Mouse (Mus musculus) intestine, embryonic 14.5 days (tissue): Measurements from ENCODE around the gene Abcc3. TPM values are rescaled to one million over a fixed set of nuclear protein-coding genes. Genes with fewer than 3 reads are reported as not detected.
"Not testable (repeated sequence)": the region's sequence is repeated elsewhere in the genome, so short reads cannot be mapped to it uniquely, and the experiment has no call there.

Source experiments
- ATAC-seq: fragments of 200-750 bp; cut with Nextera tagmentation; replicated peaks from 2 replicates; pipeline ENCODE4 v1.8.0; 2017; ENCODE audit warnings: low read depth, moderate number of reproducible peaks, moderate TSS enrichment, moderate library complexity; ENCODE audit not compliant: low FRiP score, low TSS enrichment
- DNase-seq: peaks from one replicate; pipeline ENCODE4 v3.0.0-alpha.2; 2018; ENCODE audit warnings: low spot score
- H3K27ac ChIP-seq: fragments of 300-500 bp; sonication (generic); 2 replicates; pipeline ENCODE4 v1.5.1; 2014; ENCODE audit warnings: low read depth, mild to moderate bottlenecking, control low read depth
- H3K27me3 ChIP-seq: fragments of 300-500 bp; sonication (generic); replicated peaks from 2 replicates; pipeline ENCODE4 v1.6.1; 2014; ENCODE audit warnings: low read length, control low read depth; ENCODE audit not compliant: control insufficient read depth, insufficient read depth
- H3K36me3 ChIP-seq: fragments of 300-500 bp; sonication (generic); 2 replicates; pipeline ENCODE4 v1.6.1; 2014; ENCODE audit warnings: low read length, control low read depth; ENCODE audit not compliant: control insufficient read depth, insufficient read depth
- H3K4me1 ChIP-seq: fragments of 300-500 bp; sonication (generic); replicated peaks from 2 replicates; pipeline ENCODE4 v1.6.1; 2014; ENCODE audit warnings: low read length, control low read depth, mixed read lengths; ENCODE audit not compliant: control insufficient read depth, insufficient read depth
- H3K4me2 ChIP-seq: fragments of 300-500 bp; sonication (generic); 2 replicates; pipeline ENCODE4 v1.6.1; 2014; ENCODE audit warnings: low read length
- H3K4me3 ChIP-seq: fragments of 300-500 bp; sonication (generic); 2 replicates; pipeline ENCODE4 v1.5.1; 2014; ENCODE audit warnings: low read depth, low read length, control low read depth, mixed read lengths
- H3K9ac ChIP-seq: fragments of 300-500 bp; sonication (generic); 2 replicates; pipeline ENCODE4 v1.6.1; 2014; ENCODE audit warnings: mild to moderate bottlenecking, low read length
- H3K9me3 ChIP-seq: fragments of 300-500 bp; sonication (generic); 2 replicates; pipeline ENCODE4 v1.6.1; 2016; ENCODE audit warnings: low read length, control low read depth; ENCODE audit not compliant: control insufficient read depth
- WGBS: fragments of 180-500 bp; shearing (Covaris S2); extraction: QIAGEN DNeasy Blood & Tissue Kit; methylation state at CpG from one replicate; pipeline ENCODE4 v1.1.7; 2014; 5-methylcytosine and 5-hydroxymethylcytosine counted together
- polyA plus RNA-seq: library from polyadenylated mRNA; unstranded; fragments of >200 nt; fragmentation: Nextera tagmentation; extraction: Ambion mirVana; gene quantifications from 2 replicates; pipeline ENCODE4 v1.2.1, GENCODE M21; 2014

Gene Abcc3
- polyA plus RNA-seq, 1 experiment from 2014 or later: 2.1 TPM

DNA sequence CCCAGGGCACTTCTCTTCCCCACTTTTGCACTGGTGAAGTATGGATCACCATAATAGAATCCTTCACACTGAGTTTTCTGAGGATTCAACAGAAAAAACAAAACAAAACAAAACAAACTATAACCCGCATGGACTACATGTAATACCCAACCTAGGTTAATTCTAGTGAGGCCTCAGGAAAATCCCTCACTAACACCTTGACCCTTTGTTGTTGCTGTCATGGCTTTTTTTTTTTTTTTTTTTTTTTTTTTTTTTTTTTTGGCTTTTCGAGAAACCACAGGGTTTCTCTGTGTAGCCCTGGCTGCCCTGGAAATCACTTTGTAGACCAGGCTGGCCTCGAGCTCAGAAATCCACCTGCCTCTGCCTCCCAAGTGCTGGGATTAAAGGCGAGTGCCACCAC lies 693 bp upstream of the Abcc3 start:
- not testable (repeated sequence) for ATAC-seq, DNase-seq, H3K4me1 ChIP-seq, H3K9me3 ChIP-seq, H3K36me3 ChIP-seq, H3K27me3 ChIP-seq, H3K4me2 ChIP-seq, H3K4me3 ChIP-seq, H3K27ac ChIP-seq, H3K9ac ChIP-seq
- WGBS: 89% methylated on average over 4 of the region's 4 CpGs

DNA sequence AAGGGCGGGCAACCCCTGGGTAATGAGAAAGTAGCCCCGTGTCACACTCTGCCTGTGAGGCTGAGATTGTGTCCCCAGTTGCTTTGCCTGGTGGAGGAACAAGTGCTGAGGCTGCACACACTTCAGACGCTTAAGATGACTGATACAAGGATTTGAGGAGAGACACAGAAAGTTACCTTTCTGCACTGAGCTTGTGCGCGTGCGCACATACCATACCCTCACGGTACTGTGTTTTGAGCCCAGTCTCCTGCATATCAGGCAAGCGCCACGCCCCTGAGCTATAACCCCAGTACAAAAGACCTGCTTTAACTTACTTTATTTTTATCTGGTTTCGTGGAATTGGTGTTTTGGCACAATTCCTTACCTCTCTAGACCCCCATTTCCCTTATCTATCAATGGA lies 1.1 kb downstream of the Abcc3 start:
- WGBS: 80% methylated on average over 10 of the region's 10 CpGs
- no peak for ATAC-seq

DNA sequence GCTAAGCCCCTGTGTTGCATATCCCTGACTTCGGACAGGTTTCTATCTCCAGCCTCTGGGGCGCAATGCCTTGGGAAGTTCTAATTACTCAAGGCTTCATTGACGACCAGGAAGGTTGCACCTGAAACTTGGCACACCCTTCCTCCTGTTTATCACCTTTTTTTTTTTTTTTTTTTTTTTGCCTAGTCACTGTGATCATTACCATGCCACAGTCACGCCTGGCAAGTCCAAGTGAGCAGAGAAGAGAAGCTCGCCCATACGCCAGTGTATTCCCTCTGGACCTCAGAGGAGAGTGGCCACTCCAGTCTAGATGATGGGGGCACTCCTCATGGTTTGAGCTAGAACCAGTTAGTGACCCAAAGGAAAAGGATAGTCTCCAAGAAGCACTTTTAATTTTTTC lies 2.0 kb downstream of the Abcc3 start:
- Histone ChIP-seq H3K27ac (no peak overlapping the region), H3K9me3 (no peaks in the 10 kb centered on the region), H3K27me3 (no peaks in the 10 kb centered on the region), H3K9ac (no peak overlapping the region), H3K4me2 (no peak overlapping the region), H3K4me3 (no peak overlapping the region), H3K4me1 (peaks cover 13% of the 10 kb centered on the region), H3K36me3 (no peaks in the 10 kb centered on the region)
- DNase-seq: no peak
- 93% methylated on average over 6 of the region's 6 CpGs for whole genome bisulfite sequencing
- no peak for ATAC-seq

More for the DNA sequence above, 1.1 kb downstream of the Abcc3 start:
- peaks cover 6% of the 10 kb centered on the region for H3K4me1 ChIP-seq
- no peak for DNase-seq
- no peak overlapping the region for H3K4me3 ChIP-seq
- no peak overlapping the region for H3K27ac ChIP-seq
- H3K9ac ChIP-seq: no peak overlapping the region
- H3K4me2 ChIP-seq: no peak overlapping the region
- no peaks in the 10 kb centered on the region for H3K36me3 ChIP-seq
- H3K9me3 ChIP-seq: no peaks in the 10 kb centered on the region
- no peaks in the 10 kb centered on the region for H3K27me3 ChIP-seq

DNA sequence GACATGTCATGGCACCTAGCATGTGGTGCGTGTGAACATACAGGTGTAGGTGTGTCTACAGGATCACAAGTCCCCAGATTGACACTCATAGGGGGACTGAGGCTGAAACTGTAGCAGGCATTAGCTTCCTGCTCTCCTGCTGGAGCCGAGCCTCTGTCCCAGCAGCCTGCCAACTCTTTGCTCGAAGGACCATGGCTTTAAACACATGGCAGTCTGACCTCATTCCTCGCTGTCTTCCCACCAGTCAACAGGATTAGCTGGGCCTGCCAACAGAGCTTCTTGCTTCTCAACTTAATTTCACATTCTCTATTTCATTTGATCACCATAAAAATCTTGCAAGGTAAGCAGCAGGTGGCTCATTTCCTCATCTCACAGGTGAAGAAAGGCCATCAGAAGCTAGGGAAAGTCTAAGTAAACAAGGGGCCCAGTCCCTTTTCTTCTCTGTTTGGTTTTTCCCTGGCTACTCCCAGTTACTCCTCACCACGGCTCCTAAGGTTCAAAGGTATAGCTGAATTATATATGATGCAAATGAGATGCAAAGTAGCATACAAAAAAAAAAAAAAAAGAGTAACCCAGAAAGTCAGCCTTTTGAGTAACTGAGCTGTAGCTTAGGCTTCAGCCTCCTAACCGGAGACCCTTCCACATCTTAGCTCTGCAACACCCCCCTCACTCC lies 2.9 kb downstream of the Abcc3 start:
- Histone ChIP-seq H3K36me3 (no peaks in the 10 kb centered on the region), H3K4me2 (no peak overlapping the region), H3K4me3 (no peak overlapping the region), H3K9ac (no peak overlapping the region), H3K9me3 (no peaks in the 10 kb centered on the region), H3K27ac (no peak overlapping the region), H3K27me3 (no peaks in the 10 kb centered on the region), H3K4me1 (peaks cover 23% of the 10 kb centered on the region)
- ATAC-seq (no peak), DNase-seq (no peak)
- 51% methylated on average over 6 of the region's 6 CpGs for WGBS

DNA sequence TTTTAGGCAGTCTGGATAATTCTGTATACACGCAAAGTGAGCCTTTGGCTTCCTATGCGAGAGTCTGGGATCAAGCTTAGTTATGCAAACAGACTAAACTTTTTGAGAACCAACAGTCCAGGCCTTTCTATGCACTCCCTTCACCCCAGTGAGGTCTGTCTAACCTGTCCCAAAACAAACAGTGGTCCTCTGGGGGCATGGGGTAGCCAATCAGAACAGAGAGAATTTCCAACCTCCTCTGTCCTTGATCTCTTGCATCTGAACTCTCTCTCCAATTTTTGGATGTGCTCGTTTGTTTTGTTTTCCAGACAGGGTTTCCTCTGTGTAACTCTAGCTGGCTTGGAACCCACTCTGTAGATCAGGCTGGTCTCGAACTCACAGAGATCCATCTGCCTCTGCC lies 3.8 kb downstream of the Abcc3 start:
- ATAC-seq: no peak
- H3K4me3 ChIP-seq: no peak overlapping the region
- H3K27ac ChIP-seq: no peak overlapping the region
- no peaks in the 10 kb centered on the region for H3K9me3 ChIP-seq
- WGBS: 76% methylated on average over 4 of the region's 4 CpGs
- H3K27me3 ChIP-seq: no peaks in the 10 kb centered on the region
- no peak overlapping the region for H3K9ac ChIP-seq
- no peak overlapping the region for H3K4me2 ChIP-seq
- no peak for DNase-seq
- H3K36me3 ChIP-seq: no peaks in the 10 kb centered on the region
- peaks cover 26% of the 10 kb centered on the region for H3K4me1 ChIP-seq

DNA sequence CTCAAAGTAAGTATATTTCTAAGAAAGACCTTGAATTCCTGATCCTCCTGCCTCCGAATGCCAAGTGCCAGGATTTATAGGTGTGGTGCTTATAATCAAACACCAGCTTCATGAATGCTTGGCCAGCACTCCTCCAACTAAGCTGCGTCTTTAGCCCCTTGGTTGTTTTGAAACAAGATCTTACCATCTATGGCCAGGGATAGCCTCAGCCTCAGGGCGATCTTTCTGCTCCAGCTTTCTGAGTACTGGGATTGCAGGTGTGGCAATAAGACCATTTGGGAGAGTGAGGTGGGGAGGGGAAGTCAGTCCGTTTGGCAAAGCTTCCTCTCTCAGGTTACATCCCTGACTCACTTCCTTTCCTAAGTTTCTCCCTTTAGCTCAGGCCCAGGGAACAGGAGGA lies 5.0 kb downstream of the Abcc3 start:
- Histone ChIP-seq H3K4me3 (no peak overlapping the region), H3K4me1 (peaks cover 26% of the 10 kb centered on the region), H3K9me3 (no peaks in the 10 kb centered on the region), H3K4me2 (no peak overlapping the region), H3K27ac (no peak overlapping the region), H3K36me3 (no peaks in the 10 kb centered on the region), H3K9ac (no peak overlapping the region), H3K27me3 (no peaks in the 10 kb centered on the region)
- ATAC-seq: no peak
- WGBS: 59% methylated on average over 4 of the region's 4 CpGs
- DNase-seq: no peak

DNA sequence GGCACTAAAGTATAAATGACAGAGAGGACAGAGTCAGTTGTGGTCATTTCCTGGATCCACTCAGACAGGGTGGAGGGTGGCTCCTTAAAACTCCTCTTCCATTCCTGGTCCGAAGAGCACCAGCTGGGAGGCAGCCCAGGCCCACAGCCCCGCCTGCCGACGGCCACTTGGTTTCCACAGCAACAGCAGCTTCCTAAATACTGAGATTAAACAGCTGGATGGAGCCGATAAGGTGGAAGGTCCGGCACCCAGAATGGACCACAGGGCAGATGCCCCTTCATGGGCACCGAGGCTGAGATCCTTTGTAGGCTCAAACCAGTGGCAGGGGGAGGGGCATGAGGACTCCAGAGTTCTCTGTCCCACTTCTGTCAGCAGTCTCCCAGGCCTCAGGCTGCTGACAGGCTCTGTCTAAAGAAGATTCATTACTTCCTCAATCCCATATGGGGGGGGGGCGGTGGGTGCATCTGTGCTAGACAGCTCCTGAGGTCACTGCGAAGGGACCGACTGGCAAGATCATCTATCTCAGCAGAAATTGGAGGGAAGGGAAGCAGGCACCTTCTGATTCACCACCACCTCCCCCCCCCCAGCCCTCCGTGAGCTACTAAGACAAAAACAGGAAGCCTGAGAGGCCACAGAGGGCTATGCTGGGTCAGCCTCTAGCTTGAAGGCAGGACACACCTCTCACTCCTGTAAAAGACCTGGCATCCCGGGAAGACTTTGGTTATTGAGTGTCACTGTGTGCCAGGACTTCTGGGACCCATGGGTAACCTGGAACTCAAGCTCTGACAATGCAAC lies 6.6 kb downstream of the Abcc3 start:
- Histone ChIP-seq H3K4me2 (peak overlapping the region; percentile 37), H3K4me3 (no peak overlapping the region), H3K9ac (0 out of 2 replicates have a peak overlapping the region, but pooled peaks have one; percentile 17), H3K27me3 (no peaks in the 10 kb centered on the region), H3K4me1 (peaks cover 21% of the 10 kb centered on the region), H3K9me3 (no peaks in the 10 kb centered on the region), H3K36me3 (no peaks in the 10 kb centered on the region), H3K27ac (peak overlapping the region; percentile 49)
- 12% methylated on average over 12 of the region's 12 CpGs for WGBS
- ATAC-seq (peak; percentile 61), DNase-seq (peak; percentile 76)

DNA sequence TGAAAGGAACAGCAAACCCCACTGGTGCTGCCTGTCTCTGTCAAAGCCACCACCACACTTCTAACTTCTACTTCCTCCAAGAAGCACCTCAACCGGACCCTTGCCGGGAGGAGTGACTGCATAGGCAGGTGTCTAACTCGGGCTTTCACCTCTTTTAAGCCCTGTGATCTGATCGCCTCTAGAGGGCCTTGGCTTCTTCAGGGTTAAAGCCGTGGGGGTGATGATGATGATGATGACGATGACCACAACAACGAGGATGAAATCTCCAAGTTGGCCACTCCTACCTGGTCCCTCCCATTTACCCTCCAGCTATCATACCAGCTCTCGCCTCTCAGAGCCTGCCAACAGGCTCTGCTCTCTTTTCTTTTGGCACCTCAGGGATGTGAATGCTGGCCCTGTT lies 13.1 kb downstream of the Abcc3 start:
- Histone ChIP-seq H3K4me3 (no peak overlapping the region), H3K4me2 (no peak overlapping the region), H3K27ac (no peak overlapping the region), H3K4me1 (0 out of 2 replicates have a peak, but pooled peaks cover 1% of the 10 kb centered on the region), H3K9ac (no peak overlapping the region), H3K27me3 (no peaks in the 10 kb centered on the region), H3K36me3 (no peaks in the 10 kb centered on the region), H3K9me3 (no peaks in the 10 kb centered on the region)
- DNase-seq: no peak
- 62% methylated on average over 8 of the region's 8 CpGs for WGBS
- ATAC-seq: no peak

DNA sequence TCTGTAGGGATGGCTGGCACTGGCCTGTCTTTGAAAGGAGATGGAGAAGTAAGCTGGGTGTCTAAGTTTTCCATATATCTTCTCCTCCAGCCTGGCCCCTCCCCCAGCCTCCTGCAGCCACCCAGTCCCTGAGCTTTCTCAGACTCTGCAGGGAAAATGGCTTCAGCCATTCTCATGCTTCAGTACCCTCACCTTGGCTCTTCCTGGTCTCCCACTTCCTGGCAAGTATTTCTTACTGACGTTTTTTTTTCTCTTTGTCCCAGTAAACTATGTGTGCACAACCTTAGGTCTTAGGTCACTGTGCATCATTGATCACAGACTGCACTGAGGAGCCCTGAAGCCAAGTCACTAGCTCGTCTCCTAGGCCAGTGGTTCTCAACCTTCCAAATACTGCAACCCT lies 13.7 kb downstream of the Abcc3 start:
- Histone ChIP-seq H3K4me3 (no peak overlapping the region), H3K4me2 (no peak overlapping the region), H3K9me3 (no peaks in the 10 kb centered on the region), H3K27me3 (no peaks in the 10 kb centered on the region), H3K36me3 (no peaks in the 10 kb centered on the region), H3K9ac (no peak overlapping the region), H3K27ac (no peak overlapping the region), H3K4me1 (no peaks in the 10 kb centered on the region)
- WGBS: 36% methylated on average over 2 of the region's 2 CpGs
- ATAC-seq: no peak
- no peak for DNase-seq
